15 mouse cellular contexts compared by ENCODE assay signal in genomic region chr6:72748882-72749437, GRCm38 (mm10). TPM values are rescaled to one million over a fixed set of nuclear protein-coding genes. Genes with fewer than 3 reads are reported as not detected.
DNase-seq lines count a peak whose midpoint lies in the region; ATAC-seq and TF ChIP-seq lines count a peak whose summit lies in the region.
"Had no signal": no experiment of that assay in that cellular context is flagged by ENCODE, and none has a peak within 500 bp of the region (broad histone marks: within the 10 kb centered on the region; RNA-seq: fewer than 3 reads in every experiment).

No protein-coding gene starts in this region.

- WGBS in heart, embryonic 11.5 days (ENCODE audit: insufficient replicate concordance) = 17% methylated on average over 5 of the region's 5 CpGs
- WGBS in kidney, postnatal 0 days = 10% methylated on average over 5 of the region's 5 CpGs
- 20% methylated on average over 5 of the region's 5 CpGs for WGBS in limb, embryonic 13.5 days

- H3K4me1 ChIP-seq in heart, embryonic 11.5 days (ENCODE audit: control insufficient read depth, insufficient read depth, low read length) = peaks cover 22% of the 10 kb centered on the region
- peaks cover 42% of the 10 kb centered on the region for H3K4me1 ChIP-seq in kidney, postnatal 0 days (replicated peaks; ENCODE audit: insufficient read depth, low read length)
- H3K4me1 ChIP-seq in limb, embryonic 13.5 days = peaks cover 70% of the 10 kb centered on the region

- no peak for ATAC-seq in heart, embryonic 11.5 days (replicated peaks; ENCODE audit: insufficient number of reproducible peaks, low FRiP score, low TSS enrichment)
- ATAC-seq in kidney, postnatal 0 days (replicated peaks; ENCODE audit: low FRiP score, low read depth) = peak; percentile 50; the same call in 1 of the 2 replicates
- peak; percentile 60 for ATAC-seq in Patski
- no peak for ATAC-seq in limb, embryonic 13.5 days (ENCODE audit: low FRiP score, low read depth)
- ATAC-seq in megakaryocyte-erythroid progenitor cell, adult 5-6 weeks (replicated peaks; ENCODE audit: low FRiP score, low TSS enrichment, poor library complexity, severe bottlenecking) = no peak
- ATAC-seq: activated CD4-positive, CD25-positive, alpha-beta regulatory T cell, adult 4 months; CD4-positive, CD25-positive, alpha-beta regulatory T cell, adult 4 months had no signal

- no peak overlapping the region for H3K9ac ChIP-seq in heart, embryonic 11.5 days (ENCODE audit: low read depth, low read length)
- no peak overlapping the region for H3K9ac ChIP-seq in kidney, postnatal 0 days (ENCODE audit: low read depth, low read length)
- H3K9ac ChIP-seq in limb, embryonic 13.5 days = no peak overlapping the region
- H3K9ac ChIP-seq: neural tube, embryonic 12.5 days had no signal

- POLR2A ChIA-PET in Patski (lab: Charles Lee) = no interaction called here

- no peaks in the 10 kb centered on the region for H3K27me3 ChIP-seq in heart, embryonic 11.5 days (ENCODE audit: control insufficient read depth, insufficient read depth, low read length)
- H3K27me3 ChIP-seq in kidney, postnatal 0 days (ENCODE audit: insufficient read depth, low read length) = no peaks in the 10 kb centered on the region
- no peaks in the 10 kb centered on the region for H3K27me3 ChIP-seq in Patski
- no peaks in the 10 kb centered on the region for H3K27me3 ChIP-seq in limb, embryonic 13.5 days
- H3K27me3 ChIP-seq: neural tube, embryonic 12.5 days had no signal

- intact Hi-C loops in heart, postnatal 10 days (cut with DNase I) = no loop called here

- no peak overlapping the region for H3K4me3 ChIP-seq in heart, embryonic 11.5 days (ENCODE audit: low read depth, low read length)
- no peak overlapping the region for H3K4me3 ChIP-seq in kidney, postnatal 0 days (replicated peaks; ENCODE audit: low read depth, low read length)
- no peak overlapping the region for H3K4me3 ChIP-seq in limb, embryonic 13.5 days
- H3K4me3 ChIP-seq: neural tube, embryonic 12.5 days had no signal

- H3K4me2 ChIP-seq in heart, embryonic 11.5 days = 0 out of 2 replicates have a peak overlapping the region, but pooled peaks have one; percentile 5
- peak overlapping the region; percentile 19; the same call in 1 of the 2 replicates for H3K4me2 ChIP-seq in kidney, postnatal 0 days (ENCODE audit: low read length)
- peak overlapping the region; percentile 19 for H3K4me2 ChIP-seq in limb, embryonic 13.5 days (replicated peaks)
- H3K4me2 ChIP-seq: neural tube, embryonic 12.5 days had no signal

- no peak for TF ChIP-seq CTCF in kidney, postnatal 0 days (IDR thresholded peaks at IDR 0.05; ENCODE audit: low read depth)
- TF ChIP-seq CTCF in Patski (IDR thresholded peaks at IDR 0.05) = no peak

- DNase-seq in heart, postnatal 10 days = no peak
- DNase-seq in kidney, postnatal 0 days (ENCODE audit: low spot score) = peak; percentile 87
- no peak for DNase-seq in kidney, postnatal 25 days
- DNase-seq in Patski (ENCODE audit: low read depth, low spot score) = peak; percentile 46
- no peak for DNase-seq in cerebellum, postnatal 25 days
- DNase-seq: kidney, postnatal 10 days; left cerebral cortex, postnatal 4 days; right cerebral cortex, postnatal 25 days had no signal

- H3K9me3 ChIP-seq in heart, embryonic 11.5 days (replicated peaks; ENCODE audit: control insufficient read depth, low read length) = no peaks in the 10 kb centered on the region
- no peaks in the 10 kb centered on the region for H3K9me3 ChIP-seq in kidney, postnatal 0 days (replicated peaks; ENCODE audit: low read length)
- no peaks in the 10 kb centered on the region for H3K9me3 ChIP-seq in limb, embryonic 13.5 days
- H3K9me3 ChIP-seq: neural tube, embryonic 12.5 days had no signal

- CTCF ChIA-PET in Patski (lab: Charles Lee) = interaction anchor here (1.2 to 2.2 kb wide), 2 partner anchors 13 to 41 kb away, joined by 3 to 7 read pairs; no protein-coding TSS in a partner anchor

- H3K36me3 ChIP-seq in heart, embryonic 11.5 days (ENCODE audit: control insufficient read depth, insufficient read depth, low read length) = no peaks in the 10 kb centered on the region
- H3K36me3 ChIP-seq in kidney, postnatal 0 days (ENCODE audit: insufficient read depth, low read length) = no peaks in the 10 kb centered on the region
- H3K36me3 ChIP-seq in limb, embryonic 13.5 days = no peaks in the 10 kb centered on the region; the same call in 1 of the 2 replicates
- H3K36me3 ChIP-seq: neural tube, embryonic 12.5 days had no signal

- in situ Hi-C loops in Patski (cut with MboI; ENCODE audit: low pct_unique_long_range_greater_than_20kb) = loop anchor here (5.0 kb wide), 1 partner anchor 38 kb away; the partner anchor contains the start of gene Tcf7l1

- peak overlapping the region; percentile 46; the same call in 1 of the 2 replicates for H3K27ac ChIP-seq in heart, embryonic 11.5 days (ENCODE audit: low read depth, low read length)
- peak overlapping the region; percentile 72 for H3K27ac ChIP-seq in kidney, postnatal 0 days
- H3K27ac ChIP-seq in limb, embryonic 13.5 days = no peak overlapping the region; the same call in 1 of the 2 replicates
- H3K27ac ChIP-seq: macrophage; neural tube, embryonic 12.5 days had no signal

RNA-seq across cellular contexts. Expression of gene Tcf7l1, which starts 40.1 kb away (rescaled TPM):
- polyA plus RNA-seq in heart, embryonic 11.5 days (2014; fragmentation: Nextera tagmentation; extraction: Ambion mirVana) = 15.6 and 15.7 TPM in 2 replicates
- 10 to 100 TPM; 20.6 to 24.6 TPM for total RNA-seq in heart, postnatal 10 days (2021)
- 23.8 and 25.0 TPM in 2 replicates for polyA plus RNA-seq in kidney, postnatal 0 days (2015; fragmentation: Nextera tagmentation; extraction: Ambion mirVana)
- polyA plus RNA-seq in Patski (2021) = 8.8 TPM
- polyA plus RNA-seq in limb, embryonic 13.5 days (2015; fragmentation: Nextera tagmentation; extraction: Ambion mirVana) = 46.8 and 47.3 TPM in 2 replicates
- total RNA-seq in megakaryocyte-erythroid progenitor cell, adult 5-6 weeks (2014; fragmentation: Nextera tagmentation) = 0.90 TPM in 1 of 2 replicates, not detected in the other
- not detected in 2 replicates for total RNA-seq in megakaryocyte-erythroid progenitor cell, adult 5-6 weeks (2017)
- polyA plus RNA-seq: macrophage had no signal

Comparison
In these comparisons a context has a peak if more than half of its experiments do, and no peak if none do; other contexts are left out.
1. DNase-seq: peak in kidney, postnatal 0 days (single experiment) and Patski (single experiment); none in heart, postnatal 10 days (0 of 2), kidney, postnatal 25 days (0 of 2) and cerebellum, postnatal 25 days (0 of 2).
2. ATAC-seq: peak in kidney, postnatal 0 days (single experiment) and Patski (single experiment); none in heart, embryonic 11.5 days (single experiment), limb, embryonic 13.5 days (single experiment) and megakaryocyte-erythroid progenitor cell, adult 5-6 weeks (single experiment).
3. Peak in every context shown above with its lines, with median percentiles within 50 percentile points of each other: H3K4me2 ChIP-seq.